Mouse (Mus musculus): ENCODE data around the gene Mroh2a.

GRCm38 (mm10) chr1:88257681-88258080 is 30.9 kb downstream of the Mroh2a start:
- TF ChIP-seq GATA1 (IDR thresholded peaks at IDR 0.05; ENCODE audit: low read length) = no peak
- TF ChIP-seq TAL1 (IDR thresholded peaks at IDR 0.05; ENCODE audit: low read length) = no peak

All from erythroblast, embryonic 14.5 days (primary cell).